Mouse (Mus musculus) midbrain, embryonic 13.5 days (tissue): ENCODE measurements around the gene Ncoa1. TPM values are rescaled to one million over a fixed set of nuclear protein-coding genes. Genes with fewer than 3 reads are reported as not detected.
"Not testable (repeated sequence)": the region's sequence is repeated elsewhere in the genome, so short reads cannot be mapped to it uniquely, and the experiment has no call there.

Experiments used
- ATAC-seq: fragments of 200-750 bp; cut with Nextera tagmentation; 2 replicates; pipeline ENCODE4 v1.8.0; 2017; ENCODE audit warnings: mild to moderate bottlenecking, moderate TSS enrichment, moderate library complexity
- H3K27ac ChIP-seq: fragments of 300-500 bp; sonication (generic); 2 replicates; pipeline ENCODE4 v1.5.1; 2015; ENCODE audit warnings: inconsistent platforms, mild to moderate bottlenecking, moderate library complexity
- H3K27me3 ChIP-seq: fragments of 300-500 bp; sonication (generic); 2 replicates; pipeline ENCODE4 v1.6.1; 2015; ENCODE audit warnings: mild to moderate bottlenecking, inconsistent platforms
- H3K36me3 ChIP-seq: fragments of 300-500 bp; sonication (generic); 2 replicates; pipeline ENCODE4 v1.6.1; 2015; ENCODE audit warnings: mild to moderate bottlenecking, inconsistent platforms
- H3K4me1 ChIP-seq: fragments of 300-500 bp; sonication (generic); replicated peaks from 2 replicates; pipeline ENCODE4 v1.6.1; 2015; ENCODE audit warnings: inconsistent platforms
- H3K4me2 ChIP-seq: fragments of 300-500 bp; sonication (generic); replicated peaks from 2 replicates; pipeline ENCODE4 v1.6.1; 2015; ENCODE audit warnings: moderate library complexity, mild to moderate bottlenecking, inconsistent platforms
- H3K4me3 ChIP-seq: fragments of 300-500 bp; sonication (generic); replicated peaks from 2 replicates; pipeline ENCODE4 v1.5.1; 2015; ENCODE audit warnings: mild to moderate bottlenecking, inconsistent platforms
- H3K9ac ChIP-seq: fragments of 300-500 bp; sonication (generic); replicated peaks from 2 replicates; pipeline ENCODE4 v1.6.1; 2015; ENCODE audit warnings: mild to moderate bottlenecking, inconsistent platforms
- H3K9me3 ChIP-seq: fragments of 300-500 bp; sonication (generic); 2 replicates; pipeline ENCODE4 v1.6.1; 2016; ENCODE audit warnings: mild to moderate bottlenecking, inconsistent platforms
- WGBS: fragments of 180-500 bp; shearing (Covaris S2); methylation state at CpG from one replicate; pipeline ENCODE4 v1.1.7; 2015; 5-methylcytosine and 5-hydroxymethylcytosine counted together
- polyA plus RNA-seq: library from polyadenylated mRNA; unstranded; fragments of >200 nt; fragmentation: Nextera tagmentation; extraction: Ambion mirVana; gene quantifications from 2 replicates; pipeline ENCODE4 v1.2.1, GENCODE M21; 2015

The Ncoa1 gene
- polyA plus RNA-seq, 1 experiment from 2014 or later: 9.2 TPM

GRCm38 (mm10) chr12:4469115-4469514 lies 7.9 kb downstream of the Ncoa1 start:
- H3K27me3 ChIP-seq: no peaks in the 10 kb centered on the region
- H3K4me2 ChIP-seq: no peak overlapping the region
- no peak overlapping the region for H3K27ac ChIP-seq
- no peak overlapping the region for H3K4me3 ChIP-seq
- 79% methylated on average over 2 of the region's 2 CpGs for WGBS
- no peaks in the 10 kb centered on the region for H3K9me3 ChIP-seq
- no peaks in the 10 kb centered on the region for H3K36me3 ChIP-seq
- peaks cover 8% of the 10 kb centered on the region for H3K4me1 ChIP-seq
- ATAC-seq: no peak
- H3K9ac ChIP-seq: no peak overlapping the region

GRCm38 (mm10) chr12:4463701-4464100 lies 13.3 kb downstream of the Ncoa1 start:
- no peak overlapping the region for H3K27ac ChIP-seq
- no peaks in the 10 kb centered on the region for H3K9me3 ChIP-seq
- 97% methylated on average over 2 of the region's 2 CpGs for WGBS
- H3K4me1 ChIP-seq: no peaks in the 10 kb centered on the region
- H3K36me3 ChIP-seq: no peaks in the 10 kb centered on the region
- H3K27me3 ChIP-seq: no peaks in the 10 kb centered on the region
- no peak overlapping the region for H3K4me3 ChIP-seq
- no peak for ATAC-seq
- H3K9ac ChIP-seq: no peak overlapping the region
- H3K4me2 ChIP-seq: no peak overlapping the region

- no peak overlapping the region for H3K9ac ChIP-seq
- no peak overlapping the region for H3K27ac ChIP-seq
- no peak overlapping the region for H3K4me2 ChIP-seq
- no peaks in the 10 kb centered on the region for H3K27me3 ChIP-seq
- no peaks in the 10 kb centered on the region for H3K36me3 ChIP-seq
- H3K4me1 ChIP-seq: no peaks in the 10 kb centered on the region
- no peak for ATAC-seq
- WGBS: 83% methylated on average over 1 of the region's 1 CpGs
- H3K9me3 ChIP-seq: no peaks in the 10 kb centered on the region
- H3K4me3 ChIP-seq: no peak overlapping the region
Observed at GRCm38 (mm10) chr12:4462420-4462819, 14.6 kb downstream of the Ncoa1 start.

- 91% methylated on average over 2 of the region's 2 CpGs for WGBS
- no peaks in the 10 kb centered on the region for H3K4me1 ChIP-seq
- H3K27ac ChIP-seq: no peak overlapping the region
- no peak overlapping the region for H3K4me3 ChIP-seq
- no peaks in the 10 kb centered on the region for H3K27me3 ChIP-seq
- H3K9me3 ChIP-seq: no peaks in the 10 kb centered on the region
- H3K4me2 ChIP-seq: no peak overlapping the region
- no peak for ATAC-seq
- no peak overlapping the region for H3K9ac ChIP-seq
- no peaks in the 10 kb centered on the region for H3K36me3 ChIP-seq
Observed at GRCm38 (mm10) chr12:4460990-4461389, 16.0 kb downstream of the Ncoa1 start.

- Histone ChIP-seq H3K27me3 (no peaks in the 10 kb centered on the region), H3K4me3 (no peak overlapping the region), H3K36me3 (no peaks in the 10 kb centered on the region), H3K4me1 (peaks cover 13% of the 10 kb centered on the region), H3K9ac (no peak overlapping the region), H3K27ac (no peak overlapping the region), H3K9me3 (no peaks in the 10 kb centered on the region), H3K4me2 (no peak overlapping the region)
- no peak for ATAC-seq
- 84% methylated on average over 10 of the region's 10 CpGs for WGBS
Observed at GRCm38 (mm10) chr12:4454956-4455565, 21.9 kb downstream of the Ncoa1 start.

GRCm38 (mm10) chr12:4454248-4454647 lies 22.7 kb downstream of the Ncoa1 start:
- Histone ChIP-seq H3K4me1 (peaks cover 13% of the 10 kb centered on the region), H3K9me3 (no peaks in the 10 kb centered on the region), H3K9ac (no peak overlapping the region), H3K4me3 (no peak overlapping the region), H3K27me3 (no peaks in the 10 kb centered on the region), H3K27ac (no peak overlapping the region), H3K4me2 (no peak overlapping the region), H3K36me3 (no peaks in the 10 kb centered on the region)
- ATAC-seq: no peak
- WGBS: 89% methylated on average over 4 of the region's 4 CpGs

- H3K9ac ChIP-seq: no peak overlapping the region
- no peak overlapping the region for H3K27ac ChIP-seq
- H3K4me2 ChIP-seq: no peak overlapping the region
- peaks cover 13% of the 10 kb centered on the region for H3K4me1 ChIP-seq
- H3K36me3 ChIP-seq: no peaks in the 10 kb centered on the region
- no peak overlapping the region for H3K4me3 ChIP-seq
- H3K27me3 ChIP-seq: no peaks in the 10 kb centered on the region
- ATAC-seq: no peak
- no peaks in the 10 kb centered on the region for H3K9me3 ChIP-seq
Observed at GRCm38 (mm10) chr12:4452233-4452632, 24.7 kb downstream of the Ncoa1 start.

- H3K27ac ChIP-seq, H3K4me3 ChIP-seq, H3K36me3 ChIP-seq, H3K4me2 ChIP-seq, H3K9me3 ChIP-seq, H3K9ac ChIP-seq, H3K27me3 ChIP-seq, ATAC-seq: not testable (repeated sequence)
- peaks cover 13% of the 10 kb centered on the region for H3K4me1 ChIP-seq
Observed at GRCm38 (mm10) chr12:4450485-4450884, 26.5 kb downstream of the Ncoa1 start.

GRCm38 (mm10) chr12:4448076-4448589 lies 28.8 kb downstream of the Ncoa1 start:
- WGBS: 88% methylated on average over 4 of the region's 4 CpGs
- Histone ChIP-seq H3K4me2 (no peak overlapping the region), H3K36me3 (no peaks in the 10 kb centered on the region), H3K27me3 (no peaks in the 10 kb centered on the region), H3K9me3 (no peaks in the 10 kb centered on the region), H3K4me3 (no peak overlapping the region), H3K9ac (no peak overlapping the region), H3K4me1 (peaks cover 1% of the 10 kb centered on the region), H3K27ac (no peak overlapping the region)
- ATAC-seq: no peak

- ATAC-seq: no peak
Observed at GRCm38 (mm10) chr12:4444946-4445345, 32.0 kb downstream of the Ncoa1 start.

GRCm38 (mm10) chr12:4441451-4441850 lies 35.5 kb downstream of the Ncoa1 start:
- Histone ChIP-seq H3K4me3 (no peak overlapping the region), H3K27me3 (no peaks in the 10 kb centered on the region), H3K27ac (no peak overlapping the region), H3K4me1 (no peaks in the 10 kb centered on the region), H3K9me3 (no peaks in the 10 kb centered on the region), H3K9ac (no peak overlapping the region), H3K36me3 (no peaks in the 10 kb centered on the region), H3K4me2 (no peak overlapping the region)
- no peak for ATAC-seq
- 80% methylated on average over 3 of the region's 3 CpGs for WGBS

More at GRCm38 (mm10) chr12:4444946-4445345, 32.0 kb downstream of the Ncoa1 start:
- Histone ChIP-seq H3K4me2 (no peak overlapping the region), H3K9ac (no peak overlapping the region), H3K9me3 (no peaks in the 10 kb centered on the region), H3K36me3 (no peaks in the 10 kb centered on the region), H3K27ac (no peak overlapping the region), H3K4me3 (no peak overlapping the region), H3K4me1 (no peaks in the 10 kb centered on the region), H3K27me3 (no peaks in the 10 kb centered on the region)
- WGBS: 94% methylated on average over 5 of the region's 5 CpGs

- WGBS: 90% methylated on average over 5 of the region's 5 CpGs
- no peak overlapping the region for H3K9ac ChIP-seq
- H3K9me3 ChIP-seq: no peaks in the 10 kb centered on the region
- no peak overlapping the region for H3K4me2 ChIP-seq
- no peaks in the 10 kb centered on the region for H3K36me3 ChIP-seq
- H3K4me3 ChIP-seq: no peak overlapping the region
- H3K4me1 ChIP-seq: no peaks in the 10 kb centered on the region
- ATAC-seq: no peak
- no peaks in the 10 kb centered on the region for H3K27me3 ChIP-seq
- H3K27ac ChIP-seq: no peak overlapping the region
Observed at GRCm38 (mm10) chr12:4436198-4436597, 40.8 kb downstream of the Ncoa1 start.

- Histone ChIP-seq H3K36me3 (no peaks in the 10 kb centered on the region), H3K4me3 (no peak overlapping the region), H3K9me3 (no peaks in the 10 kb centered on the region), H3K27ac (no peak overlapping the region), H3K4me1 (no peaks in the 10 kb centered on the region), H3K9ac (no peak overlapping the region), H3K4me2 (no peak overlapping the region), H3K27me3 (no peaks in the 10 kb centered on the region)
- 96% methylated on average over 2 of the region's 2 CpGs for WGBS
- no peak for ATAC-seq
Observed at GRCm38 (mm10) chr12:4433549-4433948, 43.4 kb downstream of the Ncoa1 start.
